Mouse (Mus musculus) kidney, adult 18-20 months (tissue): ENCODE data around the gene Gm9857.

Experiments
- DNase-seq: peaks from one replicate; pipeline ENCODE4 v3.0.0; 2021

Gm9857 gene

DNA sequence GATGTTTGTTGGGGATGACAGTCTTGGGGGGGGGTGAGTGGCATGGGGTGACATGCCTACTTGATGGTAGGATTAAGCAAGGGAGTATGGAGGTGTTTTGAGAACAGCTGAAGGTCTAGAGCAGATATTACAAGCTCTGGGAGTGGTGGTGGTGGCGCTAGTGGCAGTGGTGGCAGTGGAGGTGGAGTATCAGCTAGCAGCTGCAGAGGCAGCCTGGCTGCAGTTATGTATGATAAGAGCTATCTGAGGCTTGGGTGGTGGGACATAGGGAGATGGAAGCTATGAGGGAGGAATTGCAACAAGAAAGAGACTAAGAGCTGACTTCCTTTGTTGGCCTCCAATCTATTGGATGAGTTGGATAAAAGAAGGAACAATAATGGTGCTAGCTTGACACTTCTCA, 18.4 kb downstream of the Gm9857 start:
- DNase-seq, result no peak

GRCm38 (mm10) chr3:108920442-108921070, 19.7 kb downstream of the Gm9857 start:
- peak; percentile 21 for DNase-seq

GRCm38 (mm10) chr3:108918852-108919251, 21.4 kb downstream of the Gm9857 start:
- DNase-seq, result no peak

- DNase-seq, result no peak
These were observed 22.3 kb downstream of the Gm9857 start for GRCm38 (mm10) chr3:108917986-108918385.

DNA sequence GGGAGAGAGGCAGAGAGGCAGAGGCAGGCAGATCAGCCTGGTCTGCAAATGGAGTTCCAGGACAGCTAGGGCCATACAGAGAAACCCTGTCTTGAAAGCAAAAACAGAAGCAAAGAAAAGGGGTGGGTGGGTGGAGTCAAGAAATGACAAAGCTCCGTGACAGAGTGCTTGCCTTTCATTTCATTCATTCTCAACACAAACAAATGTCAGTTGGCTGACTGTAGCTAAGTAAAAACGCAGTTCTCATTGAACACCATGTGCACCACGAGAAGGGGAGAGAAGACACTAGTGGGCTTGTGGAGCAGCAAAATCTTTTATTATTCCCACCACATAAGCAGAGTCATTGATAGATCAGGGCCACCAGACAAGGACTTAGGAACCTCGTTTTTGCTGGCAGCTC, 23.4 kb downstream of the Gm9857 start:
- DNase-seq, result no peak

GRCm38 (mm10) chr3:108915999-108916398, 24.2 kb downstream of the Gm9857 start:
- no peak for DNase-seq

GRCm38 (mm10) chr3:108911548-108912413, 28.5 kb downstream of the Gm9857 start, which contains the start of gene Prpf38b:
Gene Prpf38b (minus strand): TSS chr3:108911727.
- peak; percentile 94 for DNase-seq

GRCm38 (mm10) chr3:108911081-108911547, 29.1 kb downstream of the Gm9857 start:
- no peak for DNase-seq

GRCm38 (mm10) chr3:108910303-108911080, 29.8 kb downstream of the Gm9857 start:
- DNase-seq, result peak; percentile 37

DNA sequence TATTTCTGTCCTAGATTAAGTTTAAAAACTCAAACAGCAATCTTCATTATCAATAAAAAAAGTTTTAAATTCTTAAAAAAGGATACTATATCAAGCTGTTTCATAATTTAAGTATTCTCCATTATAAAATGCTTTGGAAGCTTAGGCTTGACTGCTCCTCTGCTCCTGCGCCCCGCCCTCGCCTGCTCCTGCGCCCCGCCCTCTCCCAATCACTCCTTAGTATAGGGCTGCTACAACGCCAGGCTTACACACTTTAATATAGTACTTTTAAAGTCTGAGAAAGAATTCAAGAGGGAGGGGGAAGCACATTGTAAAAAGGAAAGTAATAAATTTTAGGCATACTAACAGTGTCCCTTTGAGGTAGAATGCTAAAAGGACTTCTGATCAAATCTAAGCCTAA, 37.3 kb downstream of the Gm9857 start:
- DNase-seq, result no peak

DNA sequence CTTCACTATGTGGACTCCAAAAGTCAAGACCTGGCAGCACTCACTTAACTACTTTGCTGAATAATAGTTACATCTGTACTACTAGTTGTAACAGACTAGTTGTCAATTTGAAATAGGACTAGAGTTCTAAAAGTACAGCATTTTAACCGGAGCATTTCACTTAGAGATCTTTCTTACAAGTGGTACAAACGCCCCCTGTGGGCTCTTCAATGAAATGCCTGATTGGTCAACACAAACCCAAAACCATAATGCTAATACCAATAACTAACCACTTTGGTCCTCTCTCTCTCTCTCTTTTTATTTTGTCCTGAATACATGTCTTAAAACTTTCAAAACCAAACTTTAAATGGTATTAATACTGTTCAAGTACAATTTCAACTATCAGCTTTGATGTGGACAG, 38.2 kb downstream of the Gm9857 start:
- no peak for DNase-seq

DNA sequence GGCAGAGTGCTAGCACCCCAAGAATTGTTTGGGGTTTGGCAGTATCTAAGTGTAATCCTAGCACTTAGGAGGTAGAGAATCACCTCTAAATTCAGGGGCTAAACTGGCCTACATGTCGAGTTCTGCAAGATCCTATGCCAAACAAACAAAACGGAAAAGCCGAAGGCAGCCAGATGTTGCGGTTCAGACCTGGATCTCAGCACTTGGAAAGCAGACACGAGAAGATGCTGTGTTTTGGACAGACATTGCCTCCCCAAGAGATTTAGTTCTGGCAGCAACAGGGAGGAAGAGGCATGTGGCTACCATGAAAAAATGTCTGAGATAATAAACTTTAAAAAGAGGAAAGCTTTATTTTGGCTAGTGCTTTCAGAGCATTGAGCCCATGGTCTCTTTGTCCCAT, 39.6 kb downstream of the Gm9857 start:
- DNase-seq, result no peak

GRCm38 (mm10) chr3:108900147-108900546, 40.1 kb downstream of the Gm9857 start:
- DNase-seq, result no peak

GRCm38 (mm10) chr3:108898640-108899039, 41.6 kb downstream of the Gm9857 start:
- DNase-seq, result no peak

- no peak for DNase-seq
These were observed 47.3 kb downstream of the Gm9857 start for GRCm38 (mm10) chr3:108892914-108893313.

DNA sequence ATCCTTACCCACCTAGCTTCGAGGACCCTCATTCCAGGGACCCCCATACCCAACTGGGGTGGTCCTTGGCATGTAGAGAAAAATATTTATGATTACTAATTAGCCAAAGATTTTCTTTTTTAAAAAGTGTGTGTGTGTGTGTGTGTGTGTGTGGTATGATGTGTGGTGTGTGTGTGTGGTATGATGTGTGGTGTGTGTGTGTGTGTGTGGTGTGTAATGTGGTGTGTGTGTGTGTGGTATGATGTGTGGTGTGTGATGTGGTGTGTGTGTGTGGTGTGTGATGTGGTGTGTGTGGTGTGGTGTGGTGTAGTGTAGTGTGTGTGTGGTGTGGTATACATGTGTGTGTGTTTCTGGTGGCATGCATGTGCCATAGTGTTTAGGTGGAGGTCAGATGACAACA, 48.2 kb downstream of the Gm9857 start:
- no peak for DNase-seq
